Mouse (Mus musculus): ENCODE data around the gene Top3a. TPM values are rescaled to one million over a fixed set of nuclear protein-coding genes. Genes with fewer than 3 reads are reported as not detected.

Top3a gene
- polyA plus RNA-seq, 1 experiment from 2014 or later: 6.7 TPM

GRCm38 (mm10) chr11:60731251-60731650, 45.9 kb downstream of the Top3a start:
- H3K27me3 ChIP-seq: no peaks in the 10 kb centered on the region
- H3K4me3 ChIP-seq (replicated peaks): no peak overlapping the region
- H3K9me3 ChIP-seq (replicated peaks): no peaks in the 10 kb centered on the region
- WGBS (ENCODE audit: insufficient replicate concordance): 82% methylated on average over 14 of the region's 14 CpGs
- H3K27ac ChIP-seq: no peak overlapping the region
- ATAC-seq (ENCODE audit: low read depth): no peak
- no peak overlapping the region for H3K4me2 ChIP-seq
- H3K9ac ChIP-seq: no peak overlapping the region
- H3K36me3 ChIP-seq: peaks cover 14% of the 10 kb centered on the region; the same call in 1 of the 2 replicates
- H3K4me1 ChIP-seq (replicated peaks): peaks cover 36% of the 10 kb centered on the region
- DNase-seq: no peak

GRCm38 (mm10) chr11:60730169-60730568, 47.0 kb downstream of the Top3a start:
- H3K4me1 ChIP-seq (replicated peaks): peaks cover 42% of the 10 kb centered on the region
- H3K36me3 ChIP-seq: peaks cover 14% of the 10 kb centered on the region; the same call in 1 of the 2 replicates
- no peaks in the 10 kb centered on the region for H3K9me3 ChIP-seq (replicated peaks)
- H3K9ac ChIP-seq: no peak overlapping the region
- no peak overlapping the region for H3K4me2 ChIP-seq
- no peak overlapping the region for H3K27ac ChIP-seq
- H3K27me3 ChIP-seq: no peaks in the 10 kb centered on the region
- H3K4me3 ChIP-seq (replicated peaks): no peak overlapping the region
- ATAC-seq (ENCODE audit: low read depth): no peak
- 69% methylated on average over 9 of the region's 9 CpGs for WGBS (ENCODE audit: insufficient replicate concordance)
- DNase-seq: no peak

GRCm38 (mm10) chr11:60729217-60729641, 47.9 kb downstream of the Top3a start:
- Histone ChIP-seq H3K9ac (peak overlapping the region; percentile 69), H3K4me3 (replicated peaks) (peak overlapping the region; percentile 87), H3K4me1 (replicated peaks) (peaks cover 41% of the 10 kb centered on the region), H3K4me2 (peak overlapping the region; percentile 94), H3K27ac (peak overlapping the region; percentile 82), H3K9me3 (replicated peaks) (no peaks in the 10 kb centered on the region), H3K27me3 (no peaks in the 10 kb centered on the region), H3K36me3 (peaks cover 21% of the 10 kb centered on the region)
- WGBS (ENCODE audit: insufficient replicate concordance): 74% methylated on average over 6 of the region's 6 CpGs
- DNase-seq (no peak), ATAC-seq (ENCODE audit: low read depth) (no peak)

- ATAC-seq (ENCODE audit: low read depth) (peak; percentile 88), DNase-seq (peak; percentile 90)
- H3K4me2 ChIP-seq: peak within 1 kb of the TSS; percentile 94
- peak within 1 kb of the TSS; percentile 85 for H3K9ac ChIP-seq
- peak within 1 kb of the TSS; percentile 87 for H3K4me3 ChIP-seq (replicated peaks)
- peak within 1 kb of the TSS; percentile 82 for H3K27ac ChIP-seq
- peaks cover 37% of the 10 kb centered on the region for H3K4me1 ChIP-seq (replicated peaks)
- H3K27me3 ChIP-seq: no peaks in the 10 kb centered on the region
- H3K36me3 ChIP-seq: peaks cover 30% of the 10 kb centered on the region
- H3K9me3 ChIP-seq (replicated peaks): no peaks in the 10 kb centered on the region
- under 1% methylated on average over 44 of the region's 44 CpGs for WGBS (ENCODE audit: insufficient replicate concordance)
Measured at GRCm38 (mm10) chr11:60728260-60728761, 48.9 kb downstream of the Top3a start, which contains the start of gene Mief2. Gene Mief2 (plus strand): TSS chr11:60728398.

GRCm38 (mm10) chr11:60727392-60728140, 49.6 kb downstream of the Top3a start:
- peak overlapping the region; percentile 85 for H3K9ac ChIP-seq
- no peaks in the 10 kb centered on the region for H3K9me3 ChIP-seq (replicated peaks)
- no peaks in the 10 kb centered on the region for H3K27me3 ChIP-seq
- peaks cover 37% of the 10 kb centered on the region for H3K4me1 ChIP-seq (replicated peaks)
- peak overlapping the region; percentile 94 for H3K4me2 ChIP-seq
- WGBS (ENCODE audit: insufficient replicate concordance): 6% methylated on average over 12 of the region's 12 CpGs
- peak; percentile 9 for ATAC-seq (ENCODE audit: low read depth)
- peak overlapping the region; percentile 87 for H3K4me3 ChIP-seq (replicated peaks)
- H3K27ac ChIP-seq: peak overlapping the region; percentile 82
- no peak for DNase-seq
- H3K36me3 ChIP-seq: peaks cover 36% of the 10 kb centered on the region

- no peaks in the 10 kb centered on the region for H3K27me3 ChIP-seq
- peaks cover 41% of the 10 kb centered on the region for H3K36me3 ChIP-seq
- H3K9ac ChIP-seq: peak within 1 kb of the TSS; percentile 85
- DNase-seq: peak; percentile 78
- no peaks in the 10 kb centered on the region for H3K9me3 ChIP-seq (replicated peaks)
- H3K4me3 ChIP-seq (replicated peaks): peak within 1 kb of the TSS; percentile 87
- peak within 1 kb of the TSS; percentile 82 for H3K27ac ChIP-seq
- WGBS (ENCODE audit: insufficient replicate concordance): under 1% methylated on average over 62 of the region's 71 CpGs
- H3K4me2 ChIP-seq: peak within 1 kb of the TSS; percentile 94
- peak; percentile 79 for ATAC-seq (ENCODE audit: low read depth)
- H3K4me1 ChIP-seq (replicated peaks): peaks cover 37% of the 10 kb centered on the region
Measured at GRCm38 (mm10) chr11:60726601-60727391, 50.4 kb downstream of the Top3a start, which contains the start of gene Flii. Gene Flii (minus strand): TSS chr11:60727263.

- 48% methylated on average over 5 of the region's 5 CpGs for WGBS (ENCODE audit: insufficient replicate concordance)
- no peaks in the 10 kb centered on the region for H3K27me3 ChIP-seq
- peaks cover 9% of the 10 kb centered on the region; the same call in 1 of the 2 replicates for H3K4me1 ChIP-seq (replicated peaks)
- H3K27ac ChIP-seq: no peak overlapping the region
- no peak overlapping the region for H3K4me2 ChIP-seq
- DNase-seq (no peak), ATAC-seq (ENCODE audit: low read depth) (0 out of 2 replicates have a peak, but pooled peaks have one; percentile 29)
- H3K9me3 ChIP-seq (replicated peaks): no peaks in the 10 kb centered on the region
- peaks cover 100% of the 10 kb centered on the region for H3K36me3 ChIP-seq
- no peak overlapping the region for H3K9ac ChIP-seq
- no peak overlapping the region for H3K4me3 ChIP-seq (replicated peaks)
Measured at GRCm38 (mm10) chr11:60719263-60719662, 57.9 kb downstream of the Top3a start.

GRCm38 (mm10) chr11:60715833-60716232, 61.3 kb downstream of the Top3a start:
- peaks cover 100% of the 10 kb centered on the region for H3K36me3 ChIP-seq
- H3K4me2 ChIP-seq: no peak overlapping the region
- no peaks in the 10 kb centered on the region for H3K27me3 ChIP-seq
- 90% methylated on average over 5 of the region's 5 CpGs for WGBS (ENCODE audit: insufficient replicate concordance)
- H3K27ac ChIP-seq: no peak overlapping the region
- ATAC-seq (ENCODE audit: low read depth) (no peak), DNase-seq (no peak)
- no peaks in the 10 kb centered on the region for H3K9me3 ChIP-seq (replicated peaks)
- H3K9ac ChIP-seq: no peak overlapping the region
- peaks cover 9% of the 10 kb centered on the region; the same call in 1 of the 2 replicates for H3K4me1 ChIP-seq (replicated peaks)
- no peak overlapping the region for H3K4me3 ChIP-seq (replicated peaks)

- ATAC-seq (ENCODE audit: low read depth): no peak
- H3K9ac ChIP-seq: no peak overlapping the region
- no peaks in the 10 kb centered on the region for H3K9me3 ChIP-seq (replicated peaks)
- peaks cover 100% of the 10 kb centered on the region for H3K36me3 ChIP-seq
- no peaks in the 10 kb centered on the region for H3K27me3 ChIP-seq
- no peak overlapping the region for H3K4me2 ChIP-seq
- DNase-seq: no peak
- H3K27ac ChIP-seq: no peak overlapping the region
- no peaks in the 10 kb centered on the region for H3K4me1 ChIP-seq (replicated peaks)
- no peak overlapping the region for H3K4me3 ChIP-seq (replicated peaks)
- WGBS (ENCODE audit: insufficient replicate concordance): 83% methylated on average over 13 of the region's 13 CpGs
Measured at GRCm38 (mm10) chr11:60712639-60713255, 64.4 kb downstream of the Top3a start.

GRCm38 (mm10) chr11:60712040-60712439, 65.1 kb downstream of the Top3a start:
- 86% methylated on average over 18 of the region's 18 CpGs for WGBS (ENCODE audit: insufficient replicate concordance)
- Histone ChIP-seq H3K4me2 (no peak overlapping the region), H3K27me3 (no peaks in the 10 kb centered on the region)

GRCm38 (mm10) chr11:60711218-60711617, 65.9 kb downstream of the Top3a start:
- no peaks in the 10 kb centered on the region for H3K4me1 ChIP-seq (replicated peaks)
- H3K9ac ChIP-seq: no peak overlapping the region
- 89% methylated on average over 17 of the region's 17 CpGs for WGBS (ENCODE audit: insufficient replicate concordance)
- H3K9me3 ChIP-seq (replicated peaks): no peaks in the 10 kb centered on the region
- no peak for ATAC-seq (ENCODE audit: low read depth)
- H3K4me2 ChIP-seq: no peak overlapping the region
- no peak for DNase-seq
- no peaks in the 10 kb centered on the region for H3K27me3 ChIP-seq
- no peak overlapping the region for H3K27ac ChIP-seq
- H3K36me3 ChIP-seq: peaks cover 99% of the 10 kb centered on the region
- H3K4me3 ChIP-seq (replicated peaks): no peak overlapping the region

More at GRCm38 (mm10) chr11:60712040-60712439, 65.1 kb downstream of the Top3a start:
- H3K9ac ChIP-seq: no peak overlapping the region
- no peak overlapping the region for H3K27ac ChIP-seq
- H3K4me1 ChIP-seq (replicated peaks): no peaks in the 10 kb centered on the region
- DNase-seq: no peak
- H3K4me3 ChIP-seq (replicated peaks): no peak overlapping the region
- ATAC-seq (ENCODE audit: low read depth): no peak
- H3K36me3 ChIP-seq: peaks cover 99% of the 10 kb centered on the region
- H3K9me3 ChIP-seq (replicated peaks): no peaks in the 10 kb centered on the region
